ENCODE assay signal across 13 mouse cellular contexts in the genomic region with DNA sequence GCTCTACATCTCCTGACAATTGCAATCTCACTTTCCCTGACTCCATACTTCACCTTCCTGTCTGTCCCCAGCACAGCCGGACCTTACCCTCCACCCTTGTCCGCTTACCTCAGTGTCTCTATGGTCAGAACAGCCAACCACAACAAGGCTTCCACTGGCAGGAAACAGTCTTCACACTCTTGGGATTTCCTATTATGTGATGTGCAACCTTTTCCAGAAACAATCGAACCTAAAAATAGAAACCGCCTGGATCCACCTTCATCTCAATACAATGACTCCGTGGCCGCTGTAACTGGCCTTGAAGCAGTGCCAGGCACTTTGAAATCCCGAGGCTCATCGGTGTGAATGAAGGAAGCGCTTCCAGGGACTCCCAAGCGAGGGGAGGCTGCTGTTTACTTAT.
A peak's percentile ranks its signal among the peaks of the same experiment; 100 is the strongest.
DNase-seq lines count a peak whose midpoint lies in the region; ATAC-seq and TF ChIP-seq lines count a peak whose summit lies in the region.
"Had no signal": no experiment of that assay in that cellular context is flagged by ENCODE, and none has a peak within 500 bp of the region (broad histone marks: within the 10 kb centered on the region; RNA-seq: fewer than 3 reads in every experiment).

No protein-coding gene starts in this region.

- WGBS in heart, embryonic 12.5 days: 18% methylated on average over 10 of the region's 10 CpGs
- 42% methylated on average over 10 of the region's 10 CpGs for WGBS in cerebellum, adult 2 months

- DNase-seq in embryo, embryonic 11 days: peak; percentile 17
- DNase-seq in embryo, embryonic 9.5 days (ENCODE audit: extremely low spot score): no peak
- peak; percentile 27 for DNase-seq in Muller cell, postnatal 12 days (ENCODE audit: inconsistent ontology term)
- DNase-seq in kidney, postnatal 25 days: peak; percentile 64 to 73
- no peak for DNase-seq in cerebellum, adult 2 months
- DNase-seq in right cerebral cortex, postnatal 36 days (ENCODE audit: low spot score in 2 of 2): no peak
- DNase-seq: cerebellum, adult 9-10 months; right cerebral cortex, adult 18-20 months had no signal

- no peak for TF ChIP-seq POLR2A in cerebellum, adult 2 months (IDR thresholded peaks at IDR 0.05; ENCODE audit: borderline replicate concordance, insufficient read depth, low read length)

- H3K9me3 ChIP-seq in heart, embryonic 12.5 days (replicated peaks): no peaks in the 10 kb centered on the region
- H3K9me3 ChIP-seq: hindbrain, embryonic 15.5 days had no signal

- H3K4me2 ChIP-seq in heart, embryonic 12.5 days: peak overlapping the region; percentile 17
- H3K4me2 ChIP-seq: hindbrain, embryonic 15.5 days had no signal

- H3K4me1 ChIP-seq in heart, embryonic 12.5 days (replicated peaks): peaks cover 47% of the 10 kb centered on the region
- H3K4me1 ChIP-seq in cerebellum, adult 2 months (ENCODE audit: control insufficient read depth, insufficient read depth, low read length): no peaks in the 10 kb centered on the region
- H3K4me1 ChIP-seq: hindbrain, embryonic 15.5 days had no signal

- ATAC-seq in heart, embryonic 12.5 days (ENCODE audit: insufficient number of reproducible peaks, low FRiP score): peak; percentile 79
- ATAC-seq in frontal cortex, adult (ENCODE audit: low TSS enrichment): no peak
- ATAC-seq: Patski had no signal

- H3K27me3 ChIP-seq in heart, embryonic 12.5 days (replicated peaks): no peaks in the 10 kb centered on the region
- no peaks in the 10 kb centered on the region for H3K27me3 ChIP-seq in cerebellum, adult 2 months (ENCODE audit: control insufficient read depth, insufficient read depth, low read length)
- H3K27me3 ChIP-seq: hindbrain, embryonic 15.5 days; Patski had no signal

- H3K9ac ChIP-seq in heart, embryonic 12.5 days: peak overlapping the region; percentile 23; the same call in 1 of the 2 replicates
- H3K9ac ChIP-seq: hindbrain, embryonic 15.5 days had no signal

- TF ChIP-seq CTCF in cerebellum, adult 2 months (IDR thresholded peaks at IDR 0.05; ENCODE audit: borderline replicate concordance, insufficient read depth, low read depth, low read length): no peak

- H3K4me3 ChIP-seq in heart, embryonic 12.5 days: no peak overlapping the region
- H3K4me3 ChIP-seq in cerebellum, adult 2 months (replicated peaks; ENCODE audit: insufficient read depth, low read depth, low read length): no peak overlapping the region
- H3K4me3 ChIP-seq: erythroblast, embryonic 14.5 days; hindbrain, embryonic 15.5 days had no signal

- peak overlapping the region; percentile 65 for H3K27ac ChIP-seq in heart, embryonic 12.5 days (ENCODE audit: poor library complexity, severe bottlenecking)
- no peak overlapping the region for H3K27ac ChIP-seq in cerebellum, adult 2 months (ENCODE audit: insufficient read depth, low read length)
- H3K27ac ChIP-seq: hindbrain, embryonic 15.5 days had no signal

- H3K36me3 ChIP-seq in heart, embryonic 12.5 days: no peaks in the 10 kb centered on the region
- H3K36me3 ChIP-seq: hindbrain, embryonic 15.5 days had no signal

Comparison
In these comparisons a context has a peak if more than half of its experiments do, and no peak if none do; other contexts are left out.
1. DNase-seq: peak in embryo, embryonic 11 days (single experiment), Muller cell, postnatal 12 days (single experiment) and kidney, postnatal 25 days (2 of 2); none in embryo, embryonic 9.5 days (single experiment), cerebellum, adult 2 months (0 of 2) and right cerebral cortex, postnatal 36 days (0 of 2).